Mouse (Mus musculus) CD4-positive, CD25-positive, alpha-beta regulatory T cell, adult 4 months (primary cell): ENCODE results near the gene Rpn2. TPM values are rescaled to one million over a fixed set of nuclear protein-coding genes. Genes with fewer than 3 reads are reported as not detected.

Source experiments
- ATAC-seq: one replicate; pipeline ENCODE4 v1.8.0; 2017
- polyA plus RNA-seq, 2 experiments: library from polyadenylated mRNA; unstranded; fragments of 100-300 nt; shearing (Covaris generic); gene quantifications; one replicate each; pipeline ENCODE4 v1.2.1; 2017

Rpn2 gene
- polyA plus RNA-seq, 2 experiments from 2014 or later, result 208 to 271 TPM

- ATAC-seq, result no peak
Observed at GRCm38 (mm10) chr2:157310963-157311637, 32.3 kb downstream of the Rpn2 start.

- ATAC-seq, result no peak
Observed at GRCm38 (mm10) chr2:157313718-157314117, 34.9 kb downstream of the Rpn2 start.

GRCm38 (mm10) chr2:157314310-157314709 lies 35.5 kb downstream of the Rpn2 start:
- no peak for ATAC-seq

GRCm38 (mm10) chr2:157315486-157315885 lies 36.7 kb downstream of the Rpn2 start:
- no peak for ATAC-seq

GRCm38 (mm10) chr2:157316358-157316933 lies 37.6 kb downstream of the Rpn2 start:
- no peak for ATAC-seq

- no peak for ATAC-seq
Observed at GRCm38 (mm10) chr2:157317220-157317619, 38.4 kb downstream of the Rpn2 start.

- ATAC-seq, result no peak
Observed at GRCm38 (mm10) chr2:157320135-157320534, 41.3 kb downstream of the Rpn2 start.

GRCm38 (mm10) chr2:157320886-157321285 lies 42.1 kb downstream of the Rpn2 start:
- ATAC-seq, result no peak

- no peak for ATAC-seq
Observed at GRCm38 (mm10) chr2:157322029-157322766, 43.4 kb downstream of the Rpn2 start.

- ATAC-seq, result no peak
Observed at GRCm38 (mm10) chr2:157325238-157325637, 46.4 kb downstream of the Rpn2 start.

- no peak for ATAC-seq
Observed at GRCm38 (mm10) chr2:157328106-157328505, 49.3 kb downstream of the Rpn2 start.

- no peak for ATAC-seq
Observed at GRCm38 (mm10) chr2:157328570-157328969, 49.8 kb downstream of the Rpn2 start.

GRCm38 (mm10) chr2:157332059-157332458 lies 53.2 kb downstream of the Rpn2 start:
- no peak for ATAC-seq

- peak; percentile 51 for ATAC-seq
Observed at GRCm38 (mm10) chr2:157338663-157339062, 59.8 kb downstream of the Rpn2 start.

- no peak for ATAC-seq
Observed at GRCm38 (mm10) chr2:157339532-157339931, 60.7 kb downstream of the Rpn2 start.

- no peak for ATAC-seq
Observed at GRCm38 (mm10) chr2:157340221-157340741, 61.5 kb downstream of the Rpn2 start.

GRCm38 (mm10) chr2:157341554-157342270 lies 62.9 kb downstream of the Rpn2 start:
- ATAC-seq, result peak; percentile 43

GRCm38 (mm10) chr2:157342328-157342926 lies 63.6 kb downstream of the Rpn2 start:
- no peak for ATAC-seq

GRCm38 (mm10) chr2:157343337-157343736 lies 64.5 kb downstream of the Rpn2 start:
- ATAC-seq, result no peak

- no peak for ATAC-seq
Observed at GRCm38 (mm10) chr2:157347361-157348159, 68.7 kb downstream of the Rpn2 start, which contains the start of gene Ghrh. Gene Ghrh, minus strand, starts transcription at chr2:157347506.

GRCm38 (mm10) chr2:157349121-157349778 lies 70.4 kb downstream of the Rpn2 start:
- ATAC-seq, result no peak
